Mouse (Mus musculus): Measurements from ENCODE around the gene Gabarap.
A peak's percentile ranks its signal among the peaks of the same experiment; 100 is the strongest.

The Gabarap gene

GRCm38 (mm10) chr11:69970222-69970621 lies 20.7 kb upstream of the Gabarap start:
- no peak for DNase-seq (ENCODE audit: low spot score in 2 of 2)

DNA sequence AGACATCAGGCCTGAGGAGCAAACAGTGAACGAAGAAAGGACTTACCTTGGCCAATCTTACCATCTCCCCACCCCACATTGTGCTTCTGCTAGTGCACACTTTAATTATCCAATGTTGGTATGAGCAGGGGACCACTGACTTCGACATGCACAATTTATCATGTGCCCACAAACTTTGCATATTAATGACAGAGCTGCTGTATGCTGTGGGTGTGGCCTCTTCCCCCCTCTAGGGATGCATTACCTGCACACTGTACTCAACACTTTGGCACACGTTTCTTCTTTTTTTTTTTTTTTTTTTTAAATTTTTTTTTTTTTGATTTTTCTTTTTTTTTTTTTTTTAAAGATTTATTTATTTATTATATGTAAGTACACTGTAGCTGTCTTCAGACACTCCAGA lies 20.2 kb upstream of the Gabarap start:
- no peak for DNase-seq (ENCODE audit: low spot score in 2 of 2)

DNA sequence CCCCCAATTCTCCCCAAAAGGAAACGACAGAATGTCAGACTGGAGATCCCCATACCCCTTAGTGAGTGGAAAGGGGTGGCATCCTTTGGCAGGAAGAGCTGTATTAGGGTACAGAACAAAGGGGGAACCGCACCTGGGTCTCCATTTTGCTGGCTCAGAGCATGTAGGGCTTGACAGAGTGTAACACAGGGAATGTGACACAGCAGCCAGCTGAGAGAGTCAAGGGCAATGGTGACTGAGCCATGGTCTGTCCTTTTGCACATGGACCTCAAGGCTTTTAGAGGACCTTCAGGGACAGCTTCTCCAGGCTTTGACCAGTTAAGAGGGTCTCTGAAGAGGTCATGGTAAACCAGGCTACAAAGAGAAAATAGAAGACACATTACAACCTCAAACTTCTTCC lies 16.0 kb upstream of the Gabarap start:
- DNase-seq (ENCODE audit: low spot score in 2 of 2): no peak

GRCm38 (mm10) chr11:69976271-69976670 lies 14.7 kb upstream of the Gabarap start:
- no peak for DNase-seq (ENCODE audit: low spot score in 2 of 2)

DNA sequence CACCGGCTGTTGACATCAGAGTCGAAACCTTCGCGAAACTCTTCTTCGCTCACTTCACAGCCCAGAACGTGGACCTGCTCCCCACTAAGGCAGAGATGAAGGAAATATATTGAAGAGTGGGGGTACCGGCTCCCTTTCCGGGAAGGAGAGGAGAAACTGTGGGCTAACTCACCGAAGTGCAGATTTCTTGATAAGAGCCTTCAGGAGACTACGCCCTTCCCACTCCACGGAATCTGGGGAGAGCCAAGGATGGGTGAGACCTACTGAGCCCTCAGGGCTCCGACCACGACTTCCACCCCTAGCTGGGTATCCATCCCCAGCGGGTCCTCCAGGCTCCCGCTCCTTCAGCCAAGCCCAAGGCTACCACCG lies 11.1 kb upstream of the Gabarap start:
- DNase-seq (ENCODE audit: low spot score in 2 of 2): no peak

GRCm38 (mm10) chr11:69980196-69981140 lies 10.5 kb upstream of the Gabarap start:
- peak; percentile 98 for DNase-seq (ENCODE audit: low spot score in 2 of 2)

GRCm38 (mm10) chr11:69981141-69981762 lies 9.7 kb upstream of the Gabarap start, which contains the start of gene Ctdnep1:
Ctdnep1 (plus strand) TSS chr11:69981156.
- DNase-seq (ENCODE audit: low spot score in 2 of 2): peak in 1 of 2 experiments; percentile 51

- no peak for DNase-seq (ENCODE audit: low spot score in 2 of 2)
Observed at GRCm38 (mm10) chr11:69982225-69982624, 8.7 kb upstream of the Gabarap start, which contains the start of gene Elp5. Elp5 (minus strand) TSS chr11:69982517.

DNA sequence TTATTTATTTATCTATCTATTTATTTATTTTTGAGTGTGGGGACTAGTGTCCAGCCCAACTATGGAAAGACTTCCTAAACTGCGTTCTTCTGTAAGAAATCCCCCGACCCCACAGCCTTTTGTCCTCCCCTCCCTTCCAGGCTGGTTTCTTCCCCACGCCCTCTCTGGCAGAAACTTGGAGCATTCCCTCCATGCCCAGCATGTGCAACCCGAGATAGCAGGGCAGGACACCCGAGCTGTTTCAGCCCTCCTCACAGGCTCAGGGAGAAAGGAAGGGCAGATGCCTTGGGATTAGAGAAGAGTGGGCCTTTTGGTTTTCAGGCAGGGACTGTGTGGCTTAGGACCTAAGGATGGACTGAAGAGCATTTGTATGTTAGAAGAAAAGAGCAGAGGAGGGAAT lies 8.1 kb upstream of the Gabarap start:
- DNase-seq (ENCODE audit: low spot score in 2 of 2): no peak

DNA sequence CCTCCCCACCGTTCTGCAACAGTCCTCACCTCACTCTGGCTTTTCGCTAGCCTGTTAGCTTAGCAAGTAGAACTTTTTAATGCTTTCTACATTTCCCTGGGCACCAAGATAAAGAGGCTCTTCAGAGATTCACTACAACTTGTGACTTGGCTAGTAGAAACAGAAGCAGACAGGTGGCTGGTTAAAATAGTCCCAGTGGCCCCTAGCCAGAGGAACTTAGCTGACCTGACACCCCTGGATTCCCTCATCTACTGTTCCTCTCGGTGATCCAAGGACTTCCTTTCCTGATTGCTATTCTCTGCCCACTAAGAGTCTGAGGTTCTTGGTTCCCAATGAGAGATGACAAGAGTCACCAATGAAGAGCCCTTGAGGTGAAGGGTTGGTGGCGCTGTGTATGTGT lies 7.6 kb upstream of the Gabarap start:
- peak in 1 of 2 experiments; percentile 21 for DNase-seq (ENCODE audit: low spot score in 2 of 2)

- DNase-seq (ENCODE audit: low spot score in 2 of 2): peak in 1 of 2 experiments; percentile 25
Observed at GRCm38 (mm10) chr11:69984431-69984830, 6.5 kb upstream of the Gabarap start.

DNA sequence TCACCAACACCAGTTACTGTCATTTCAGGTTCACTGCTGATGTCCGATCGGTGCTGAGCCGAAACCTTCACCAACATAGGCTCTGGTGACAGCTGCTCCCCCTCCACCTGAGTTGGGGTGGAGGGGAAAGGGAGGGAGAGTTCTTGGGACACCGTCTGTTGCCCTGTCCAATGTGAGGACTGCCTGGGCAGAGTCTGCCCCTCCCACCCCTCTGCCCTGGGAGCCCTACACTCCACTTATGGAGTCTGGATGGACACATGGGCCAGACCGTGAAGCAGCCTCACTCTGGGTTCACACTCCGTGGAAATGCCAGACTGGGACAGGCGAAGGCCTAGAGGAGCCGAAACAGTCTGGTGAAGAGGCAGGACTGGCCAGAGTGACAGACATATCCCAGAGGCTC lies 994 bp upstream of the Gabarap start:
- no peak for DNase-seq (ENCODE audit: low spot score in 2 of 2)

DNA sequence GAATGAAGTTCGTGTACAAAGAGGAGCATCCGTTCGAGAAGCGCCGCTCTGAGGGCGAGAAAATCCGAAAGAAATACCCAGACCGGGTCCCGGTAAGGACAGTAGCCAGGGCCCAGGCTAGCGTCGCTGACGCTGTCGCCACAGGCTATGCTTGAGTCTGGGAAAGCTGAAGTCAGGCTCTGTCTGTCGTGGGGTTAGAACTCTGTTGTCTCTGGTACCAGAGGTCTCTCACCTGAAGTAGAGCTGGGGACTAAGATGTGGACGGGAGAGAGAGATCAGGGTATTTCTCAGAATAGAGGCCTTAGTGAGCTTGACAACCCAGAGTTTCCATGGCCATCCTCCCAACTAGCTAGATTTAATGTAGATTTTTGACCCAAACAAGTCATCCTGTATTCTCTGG lies 768 bp downstream of the Gabarap start:
- no peak for DNase-seq (ENCODE audit: low spot score in 2 of 2)

- peak in 1 of 2 experiments; percentile 59 for DNase-seq (ENCODE audit: low spot score in 2 of 2)
Observed at GRCm38 (mm10) chr11:69992396-69992795, 1.5 kb downstream of the Gabarap start.

DNA sequence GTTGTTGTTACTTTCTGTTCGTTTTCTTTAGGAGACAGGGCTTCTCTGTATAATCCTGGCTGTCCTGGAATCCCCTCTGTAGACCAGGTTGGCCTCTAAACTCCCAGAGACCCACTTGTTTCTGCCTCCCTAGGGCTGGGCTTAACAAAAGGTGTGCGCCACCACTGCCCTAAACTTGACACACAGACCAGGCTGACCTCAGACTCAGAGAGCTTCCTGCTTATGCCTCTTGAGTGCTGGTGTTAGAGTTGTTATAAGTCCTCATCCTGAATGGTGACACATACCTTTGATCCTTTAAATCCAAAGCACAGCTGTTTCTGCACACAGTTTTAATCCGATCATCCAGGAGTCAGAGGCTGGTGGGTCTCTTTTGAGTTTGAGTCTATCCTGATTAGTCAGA lies 2.0 kb downstream of the Gabarap start:
- no peak for DNase-seq (ENCODE audit: low spot score in 2 of 2)

DNA sequence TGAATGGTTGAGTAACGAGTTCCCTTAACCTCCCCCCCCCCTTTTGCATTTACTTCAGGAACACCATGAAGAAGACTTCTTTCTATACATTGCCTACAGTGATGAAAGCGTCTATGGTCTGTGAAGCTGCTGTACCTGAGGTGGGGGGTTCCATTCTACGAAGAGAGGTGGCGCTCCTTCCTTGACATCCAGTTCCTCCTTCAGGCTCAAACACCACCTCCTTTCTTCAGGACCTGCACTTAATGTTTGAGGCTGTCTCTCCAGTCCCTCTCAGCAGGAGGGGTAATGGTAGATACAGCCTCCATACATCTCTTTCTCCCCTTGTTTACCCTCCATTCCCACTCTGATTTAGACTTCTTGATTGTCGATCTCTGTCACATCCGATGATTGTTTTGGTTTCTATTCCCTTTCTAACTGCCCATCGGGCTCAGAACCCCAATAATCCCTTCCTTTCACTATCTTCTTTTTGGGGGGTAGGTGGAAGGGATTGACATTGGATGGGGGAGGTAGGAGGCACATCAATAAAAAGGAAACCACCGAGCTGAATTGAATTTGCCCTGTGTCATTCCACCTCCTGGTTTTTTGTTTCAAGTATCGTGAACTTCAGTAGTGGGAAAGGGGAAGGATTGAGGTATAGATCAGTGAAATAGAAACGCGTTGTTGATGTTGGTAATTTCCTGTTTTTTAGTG lies 3.6 kb downstream of the Gabarap start:
- DNase-seq (ENCODE audit: low spot score in 2 of 2): no peak

DNA sequence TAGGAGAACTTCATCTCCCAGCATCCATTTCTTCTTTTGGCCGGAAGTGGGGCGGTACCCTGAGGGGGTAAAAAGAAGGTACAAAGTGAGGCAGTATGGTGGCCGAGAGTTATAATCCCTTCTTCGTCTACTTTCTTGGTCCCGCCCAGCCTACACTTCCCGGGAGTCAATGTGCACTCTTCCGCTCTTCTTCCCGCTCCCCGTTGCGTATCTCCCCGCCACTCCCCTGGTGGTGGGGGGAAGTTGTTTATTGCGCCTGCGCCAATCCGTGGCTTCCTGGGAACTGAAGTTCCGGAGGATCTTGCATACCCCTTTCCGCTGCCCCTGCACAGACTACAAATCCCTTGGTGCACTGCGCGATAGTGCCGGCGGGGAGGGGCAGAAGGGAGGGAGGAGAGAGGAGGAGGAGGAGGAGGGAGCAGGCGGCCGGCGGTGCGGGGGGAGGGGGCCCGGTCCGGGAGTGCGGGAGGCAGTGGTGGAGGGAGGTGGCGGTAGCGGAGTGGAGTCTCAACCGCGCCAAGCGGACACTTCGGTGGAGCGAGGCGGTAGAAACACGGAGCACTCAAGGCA lies 4.5 kb downstream of the Gabarap start, which contains the start of gene Phf23:
Gene Phf23 (plus strand): TSS at position 387 of the 570 bp plus-strand sequence.
- DNase-seq (ENCODE audit: low spot score in 2 of 2): peak; percentile 98 to 99

- peak; percentile 62 to 68 for DNase-seq (ENCODE audit: low spot score in 2 of 2)
Observed at GRCm38 (mm10) chr11:69996161-69997061, 5.5 kb downstream of the Gabarap start.

DNA sequence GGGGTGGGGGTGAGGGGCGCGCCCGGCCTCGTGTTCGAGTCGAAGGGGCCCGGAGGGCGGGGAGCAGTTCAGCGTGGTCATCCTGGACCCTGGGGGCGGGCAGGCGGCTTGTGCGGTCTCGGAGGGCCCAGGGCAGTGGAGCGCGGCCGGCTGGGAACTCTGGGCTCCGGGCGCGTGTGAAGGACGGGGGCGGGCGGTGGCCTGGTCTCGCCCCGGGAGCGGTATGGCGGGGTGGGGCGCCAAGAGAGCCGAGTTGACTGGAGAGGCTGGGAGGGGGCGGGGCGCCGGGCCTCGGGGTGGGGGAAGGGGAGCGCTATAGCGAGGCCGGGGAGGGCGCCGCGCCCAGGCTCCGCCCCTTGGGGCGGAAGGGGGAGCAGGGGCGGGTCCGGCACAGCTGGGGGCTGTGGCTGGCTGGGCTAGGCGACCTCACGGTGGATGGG lies 6.1 kb downstream of the Gabarap start:
- DNase-seq (ENCODE audit: low spot score in 2 of 2): peak; percentile 84 to 86
